Mouse (Mus musculus): ENCODE data around the gene Bloc1s1. TPM values are rescaled to one million over a fixed set of nuclear protein-coding genes. Genes with fewer than 3 reads are reported as not detected.

Bloc1s1 gene
- polyA plus RNA-seq, 1 experiment from 2014 or later: 265 TPM

DNA sequence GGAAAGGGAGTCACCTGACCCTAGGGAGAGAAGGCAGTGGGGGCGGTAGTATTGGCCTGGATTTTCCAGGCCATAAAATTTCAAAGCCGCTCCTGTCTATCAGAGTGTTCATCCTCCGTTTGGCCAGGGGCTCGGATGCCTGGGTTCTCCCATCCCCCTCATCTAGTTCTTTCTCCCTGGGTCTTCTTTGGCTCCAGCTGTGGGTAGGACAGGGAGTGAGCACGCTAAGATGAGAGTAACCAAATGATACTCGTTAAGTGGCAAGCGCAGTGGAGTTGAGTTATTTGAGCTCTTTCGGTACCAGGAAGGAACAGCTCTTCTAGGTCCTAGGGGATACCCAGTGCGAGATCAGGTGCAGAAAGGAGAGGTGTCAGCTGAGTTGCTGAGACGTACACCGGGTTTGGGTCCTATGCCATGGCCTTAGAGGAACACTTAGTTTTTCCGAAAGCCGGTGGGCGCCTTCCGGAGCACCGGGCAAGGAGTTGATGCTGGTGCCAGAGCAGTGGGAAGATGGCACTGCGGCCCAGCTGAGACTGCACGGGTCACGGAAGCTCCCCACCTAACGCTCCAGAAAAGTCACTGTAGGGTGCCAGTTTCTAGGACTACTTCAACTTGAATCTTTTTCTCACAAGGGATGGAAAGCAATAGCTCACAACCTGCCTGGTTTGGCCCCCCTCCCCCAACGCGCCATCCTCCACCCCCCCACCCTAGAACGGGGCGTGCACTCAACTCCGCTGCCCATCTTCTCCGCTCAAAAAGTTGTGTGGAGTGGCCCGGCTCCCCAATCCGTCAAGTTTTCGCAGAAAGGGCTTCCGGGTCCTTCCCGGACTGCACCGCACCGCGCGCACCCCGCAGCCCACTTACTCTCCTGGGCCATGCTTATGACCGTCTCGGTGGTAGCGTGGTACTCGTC is 33.2 kb downstream of the Bloc1s1 start:
- Histone ChIP-seq H3K4me1 (peaks cover 50% of the 10 kb centered on the region), H3K9me3 (replicated peaks) (no peaks in the 10 kb centered on the region), H3K4me2 (peak overlapping the region; percentile 84), H3K27me3 (replicated peaks) (0 out of 2 replicates have a peak, but pooled peaks cover under 1% of the 10 kb centered on the region), H3K27ac (replicated peaks) (peak overlapping the region; percentile 95), H3K9ac (replicated peaks) (peak overlapping the region; percentile 85), H3K36me3 (peaks cover 17% of the 10 kb centered on the region), H3K4me3 (replicated peaks) (peak overlapping the region; percentile 68)
- under 1% methylated on average over 40 of the region's 40 CpGs for WGBS
- ATAC-seq (ENCODE audit: low FRiP score): peak; percentile 29

- H3K4me2 ChIP-seq: peak overlapping the region; percentile 84
- peak overlapping the region; percentile 95 for H3K27ac ChIP-seq (replicated peaks)
- H3K36me3 ChIP-seq: peaks cover 25% of the 10 kb centered on the region
- WGBS: 17% methylated on average over 1 of the region's 2 CpGs
- ATAC-seq (ENCODE audit: low FRiP score): no peak
- H3K4me3 ChIP-seq (replicated peaks): peak overlapping the region; percentile 68
- H3K4me1 ChIP-seq: peaks cover 44% of the 10 kb centered on the region
- peak overlapping the region; percentile 85 for H3K9ac ChIP-seq (replicated peaks)
- no peaks in the 10 kb centered on the region for H3K27me3 ChIP-seq (replicated peaks)
- H3K9me3 ChIP-seq (replicated peaks): no peaks in the 10 kb centered on the region
Observed at GRCm38 (mm10) chr10:128889846-128890245, 34.0 kb downstream of the Bloc1s1 start.

DNA sequence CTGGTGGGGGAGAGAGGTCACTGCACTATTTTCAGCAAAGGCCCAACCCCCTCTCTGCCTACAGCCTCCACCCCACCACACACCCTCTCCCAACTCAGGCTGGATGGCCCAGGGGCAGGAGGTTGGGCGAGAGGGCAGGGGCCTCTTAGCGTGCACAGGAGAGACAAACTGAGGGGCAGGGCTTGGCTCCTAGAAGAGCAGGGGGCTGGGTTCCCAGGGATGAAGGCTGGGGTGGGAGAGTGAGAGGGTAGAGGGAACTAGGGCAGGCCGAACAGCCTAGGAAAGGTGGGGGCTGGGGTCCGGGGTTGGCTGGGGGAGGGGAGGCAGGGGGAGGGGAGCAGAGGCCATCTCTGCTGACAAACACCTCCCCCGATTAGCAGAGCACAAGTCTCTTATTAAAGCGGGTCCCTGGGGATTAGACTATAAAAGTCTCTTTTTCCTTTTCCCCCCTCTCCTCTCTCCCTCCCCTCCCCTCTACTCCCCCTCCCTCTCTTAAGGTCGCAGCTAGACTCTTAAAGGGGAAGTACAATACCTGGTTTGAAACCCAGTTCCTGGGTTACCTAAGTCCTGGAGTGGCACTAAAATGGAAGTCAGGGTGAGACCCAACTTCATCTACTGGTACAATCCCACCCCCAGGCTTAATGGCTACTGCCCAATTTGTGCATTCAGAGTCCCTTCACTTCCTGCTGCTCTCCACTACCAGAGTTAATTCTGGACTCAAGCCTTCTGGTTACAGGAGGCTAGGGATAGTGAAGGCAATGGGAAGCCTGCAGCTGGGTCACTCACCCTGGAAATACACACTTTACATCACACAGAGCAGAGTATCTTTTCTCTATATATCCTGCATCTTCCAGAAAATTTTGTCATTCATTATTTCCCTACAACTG is 34.7 kb downstream of the Bloc1s1 start:
- Histone ChIP-seq H3K9me3 (replicated peaks) (no peaks in the 10 kb centered on the region), H3K9ac (replicated peaks) (peak overlapping the region; percentile 85), H3K27ac (replicated peaks) (peak overlapping the region; percentile 95), H3K27me3 (replicated peaks) (no peaks in the 10 kb centered on the region), H3K4me3 (replicated peaks) (peak overlapping the region; percentile 68), H3K4me2 (peak overlapping the region; percentile 84), H3K36me3 (peaks cover 27% of the 10 kb centered on the region), H3K4me1 (peaks cover 44% of the 10 kb centered on the region)
- 0% methylated on average over 7 of the region's 7 CpGs for WGBS
- ATAC-seq (ENCODE audit: low FRiP score): 0 out of 2 replicates have a peak, but pooled peaks have one; percentile 8

DNA sequence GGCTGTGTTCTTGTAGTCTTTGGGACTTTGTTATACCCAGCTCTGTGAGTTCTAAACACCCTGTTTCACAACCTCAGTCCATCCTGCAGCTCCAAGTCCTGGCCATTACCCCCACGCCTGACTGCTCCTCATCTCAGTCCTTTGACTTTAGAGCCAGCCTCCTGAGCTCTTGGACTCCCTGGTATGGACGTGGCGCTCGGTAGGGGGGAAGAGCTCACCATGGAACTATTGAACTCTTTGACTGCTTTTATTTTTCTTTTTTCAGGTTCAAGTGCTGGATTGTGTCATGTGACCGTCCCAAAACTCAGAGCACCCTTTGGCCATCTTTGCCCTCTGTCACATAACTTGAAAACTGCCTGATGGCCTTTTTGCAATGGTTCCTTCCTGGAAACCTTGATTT is 41.8 kb downstream of the Bloc1s1 start:
- no peak for ATAC-seq (ENCODE audit: low FRiP score)
- H3K4me2 ChIP-seq: no peak overlapping the region
- H3K9me3 ChIP-seq (replicated peaks): no peaks in the 10 kb centered on the region
- 80% methylated on average over 5 of the region's 5 CpGs for WGBS
- no peak overlapping the region for H3K4me3 ChIP-seq (replicated peaks)
- H3K9ac ChIP-seq (replicated peaks): no peak overlapping the region
- no peak overlapping the region for H3K27ac ChIP-seq (replicated peaks)
- H3K4me1 ChIP-seq: no peaks in the 10 kb centered on the region
- H3K36me3 ChIP-seq: peaks cover 24% of the 10 kb centered on the region
- no peaks in the 10 kb centered on the region for H3K27me3 ChIP-seq (replicated peaks)

- no peak overlapping the region for H3K4me3 ChIP-seq (replicated peaks)
- H3K9ac ChIP-seq (replicated peaks): no peak overlapping the region
- peaks cover 15% of the 10 kb centered on the region for H3K36me3 ChIP-seq
- H3K9me3 ChIP-seq (replicated peaks): no peaks in the 10 kb centered on the region
- no peaks in the 10 kb centered on the region for H3K4me1 ChIP-seq
- H3K27ac ChIP-seq (replicated peaks): no peak overlapping the region
- H3K4me2 ChIP-seq: no peak overlapping the region
- H3K27me3 ChIP-seq (replicated peaks): no peaks in the 10 kb centered on the region
- ATAC-seq (ENCODE audit: low FRiP score): no peak
- 70% methylated on average over 2 of the region's 2 CpGs for WGBS
Observed at GRCm38 (mm10) chr10:128878811-128879210, 45.0 kb downstream of the Bloc1s1 start.

DNA sequence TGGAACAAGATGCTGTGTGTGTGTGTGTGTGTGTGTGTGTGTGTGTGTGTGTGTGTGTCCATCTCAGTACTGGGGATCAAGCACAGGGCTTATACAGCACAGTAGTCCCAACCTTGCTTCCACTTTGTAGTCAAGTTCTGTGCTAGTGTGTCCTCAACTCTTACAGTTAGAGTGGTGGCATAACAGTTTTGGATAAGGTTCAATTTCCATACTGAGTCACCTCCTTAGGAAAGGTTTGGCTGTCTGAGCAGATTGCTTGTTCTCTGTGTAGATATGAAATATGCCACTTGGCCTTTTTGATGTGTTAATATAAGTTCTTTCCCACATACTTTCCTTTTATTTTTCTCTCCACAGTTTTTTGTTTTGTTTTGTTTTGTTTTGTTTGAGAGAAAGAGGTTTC is 45.5 kb downstream of the Bloc1s1 start:
- H3K36me3 ChIP-seq: peaks cover 20% of the 10 kb centered on the region
- H3K27me3 ChIP-seq (replicated peaks): no peaks in the 10 kb centered on the region
- no peak overlapping the region for H3K4me2 ChIP-seq
- H3K27ac ChIP-seq (replicated peaks): no peak overlapping the region
- no peaks in the 10 kb centered on the region for H3K4me1 ChIP-seq
- ATAC-seq (ENCODE audit: low FRiP score): no peak
- H3K9ac ChIP-seq (replicated peaks): no peak overlapping the region
- H3K9me3 ChIP-seq (replicated peaks): no peaks in the 10 kb centered on the region
- H3K4me3 ChIP-seq (replicated peaks): no peak overlapping the region

GRCm38 (mm10) chr10:128870341-128870740 is 53.5 kb downstream of the Bloc1s1 start:
- Histone ChIP-seq H3K27ac (replicated peaks) (no peak overlapping the region), H3K4me2 (no peak overlapping the region), H3K27me3 (replicated peaks) (no peaks in the 10 kb centered on the region), H3K36me3 (peaks cover 52% of the 10 kb centered on the region), H3K9ac (replicated peaks) (no peak overlapping the region), H3K9me3 (replicated peaks) (no peaks in the 10 kb centered on the region), H3K4me1 (no peaks in the 10 kb centered on the region), H3K4me3 (replicated peaks) (no peak overlapping the region)
- ATAC-seq (ENCODE audit: low FRiP score): no peak
- 86% methylated on average over 3 of the region's 3 CpGs for WGBS

Other genes starting within 250 kb of the Bloc1s1 start
- gene Suox, start 250.0 kb downstream of the Bloc1s1 start, polyA plus RNA-seq (2015; fragmentation: Nextera tagmentation; extraction: Ambion mirVana): 15.7 and 17.0 TPM in 2 replicates
- gene Rab5b, start 227.8 kb downstream of the Bloc1s1 start, polyA plus RNA-seq (2015; fragmentation: Nextera tagmentation; extraction: Ambion mirVana): 103 and 108 TPM in 2 replicates
- 0.49 and 1.1 TPM in 2 replicates for gene Pmel, start 219.8 kb downstream of the Bloc1s1 start, polyA plus RNA-seq (2015; fragmentation: Nextera tagmentation; extraction: Ambion mirVana)
- gene Cdk2, start 219.0 kb downstream of the Bloc1s1 start, polyA plus RNA-seq (2015; fragmentation: Nextera tagmentation; extraction: Ambion mirVana): 16.1 and 33.7 TPM in 2 replicates
- 7.7 and 13.2 TPM in 2 replicates for gene Dgka, start 179.2 kb downstream of the Bloc1s1 start, polyA plus RNA-seq (2015; fragmentation: Nextera tagmentation; extraction: Ambion mirVana)
- gene Pym1, start 176.1 kb downstream of the Bloc1s1 start, polyA plus RNA-seq (2015; fragmentation: Nextera tagmentation; extraction: Ambion mirVana): 41.7 and 42.7 TPM in 2 replicates
- 0.56 and 0.88 TPM in 2 replicates for gene Mmp19, start 133.1 kb downstream of the Bloc1s1 start, polyA plus RNA-seq (2015; fragmentation: Nextera tagmentation; extraction: Ambion mirVana)
- gene Dnajc14, start 120.0 kb downstream of the Bloc1s1 start, polyA plus RNA-seq (2015; fragmentation: Nextera tagmentation; extraction: Ambion mirVana): 50.6 TPM in 2 replicates
- gene Tmem198b, start 119.7 kb downstream of the Bloc1s1 start, polyA plus RNA-seq (2015; fragmentation: Nextera tagmentation; extraction: Ambion mirVana): 14.4 and 16.6 TPM in 2 replicates
- 147 and 153 TPM in 2 replicates for gene Sarnp, start 106.7 kb downstream of the Bloc1s1 start, polyA plus RNA-seq (2015; fragmentation: Nextera tagmentation; extraction: Ambion mirVana)
- 23.5 and 34.2 TPM in 2 replicates for gene Ormdl2, start 102.4 kb downstream of the Bloc1s1 start, polyA plus RNA-seq (2015; fragmentation: Nextera tagmentation; extraction: Ambion mirVana)
- 6.8 and 9.0 TPM in 2 replicates for gene Gdf11, start 32.3 kb downstream of the Bloc1s1 start, polyA plus RNA-seq (2015; fragmentation: Nextera tagmentation; extraction: Ambion mirVana)
- gene Cd63, start 23.0 kb downstream of the Bloc1s1 start, polyA plus RNA-seq (2015; fragmentation: Nextera tagmentation; extraction: Ambion mirVana): 254 and 295 TPM in 2 replicates
- 15.7 and 19.8 TPM in 2 replicates for gene Rdh5, start 1.1 kb downstream of the Bloc1s1 start, polyA plus RNA-seq (2015; fragmentation: Nextera tagmentation; extraction: Ambion mirVana)
- gene Itga7, start 9.8 kb upstream of the Bloc1s1 start, polyA plus RNA-seq (2015; fragmentation: Nextera tagmentation; extraction: Ambion mirVana): 7.2 and 8.8 TPM in 2 replicates
- gene Mettl7b, start 37.0 kb upstream of the Bloc1s1 start, polyA plus RNA-seq (2015; fragmentation: Nextera tagmentation; extraction: Ambion mirVana): 0.19 TPM in 1 of 2 replicates, not detected in the other
- not detected in 2 replicates for gene Olfr9, start 65.4 kb upstream of the Bloc1s1 start, polyA plus RNA-seq (2015; fragmentation: Nextera tagmentation; extraction: Ambion mirVana)
- gene Olfr763, start 86.8 kb upstream of the Bloc1s1 start, polyA plus RNA-seq (2015; fragmentation: Nextera tagmentation; extraction: Ambion mirVana): not detected in 2 replicates
- gene Olfr764-ps1, start 115.9 kb upstream of the Bloc1s1 start, polyA plus RNA-seq (2015; fragmentation: Nextera tagmentation; extraction: Ambion mirVana): not detected in 2 replicates
- not detected in 2 replicates for gene Olfr765, start 126.0 kb upstream of the Bloc1s1 start, polyA plus RNA-seq (2015; fragmentation: Nextera tagmentation; extraction: Ambion mirVana)
- not detected in 2 replicates for gene Olfr766-ps1, start 144.9 kb upstream of the Bloc1s1 start, polyA plus RNA-seq (2015; fragmentation: Nextera tagmentation; extraction: Ambion mirVana)
- not detected in 2 replicates for gene Olfr767, start 158.9 kb upstream of the Bloc1s1 start, polyA plus RNA-seq (2015; fragmentation: Nextera tagmentation; extraction: Ambion mirVana)
- gene Olfr768, start 175.3 kb upstream of the Bloc1s1 start, polyA plus RNA-seq (2015; fragmentation: Nextera tagmentation; extraction: Ambion mirVana): not detected in 2 replicates
- gene Olfr769, start 193.8 kb upstream of the Bloc1s1 start, polyA plus RNA-seq (2015; fragmentation: Nextera tagmentation; extraction: Ambion mirVana): not detected in 2 replicates
- not detected in 2 replicates for gene Olfr770, start 215.0 kb upstream of the Bloc1s1 start, polyA plus RNA-seq (2015; fragmentation: Nextera tagmentation; extraction: Ambion mirVana)
- gene Olfr771, start 240.7 kb upstream of the Bloc1s1 start, polyA plus RNA-seq (2015; fragmentation: Nextera tagmentation; extraction: Ambion mirVana): not detected in 2 replicates

Measured in neural tube, embryonic 15.5 days (tissue).